Mouse (Mus musculus): ENCODE data around the gene Tnfrsf22.
"Not testable (repeated sequence)": the region's sequence is repeated elsewhere in the genome, so short reads cannot be mapped to it uniquely, and the experiment has no call there.

GRCm38 (mm10) chr7:143686676-143687075 lies 37.2 kb upstream of the Tnfrsf22 start:
- not testable (repeated sequence) for TF ChIP-seq GATA1 (IDR thresholded peaks at IDR 0.05; ENCODE audit: borderline replicate concordance, low read length); FLI1 (IDR thresholded peaks at IDR 0.05; ENCODE audit: low read length)
